Mouse (Mus musculus) limb, embryonic 14.5 days (tissue): ENCODE data around the gene Ly6g6d. TPM values are rescaled to one million over a fixed set of nuclear protein-coding genes. Genes with fewer than 3 reads are reported as not detected.

Source experiments
- ATAC-seq: fragments of 200-750 bp; cut with Nextera tagmentation; 2 replicates; pipeline ENCODE4 v1.8.0; 2017; ENCODE audit warnings: low read depth, moderate number of reproducible peaks, moderate TSS enrichment; ENCODE audit not compliant: low FRiP score
- DNase-seq: peaks from one replicate; pipeline ENCODE4 v3.0.0-alpha.2; 2015; ENCODE audit warnings: low spot score
- H3K27ac ChIP-seq: fragments of 300-500 bp; sonication (generic); replicated peaks from 2 replicates; pipeline ENCODE4 v1.5.1; 2014; ENCODE audit warnings: low read depth, mild to moderate bottlenecking, low read length, moderate library complexity, mixed read lengths
- H3K27me3 ChIP-seq: fragments of 300-500 bp; sonication (generic); 2 replicates; pipeline ENCODE4 v1.6.1; 2014; ENCODE audit warnings: low read length, mixed read lengths; ENCODE audit not compliant: control insufficient read depth, insufficient read depth
- H3K36me3 ChIP-seq: fragments of 300-500 bp; sonication (generic); 2 replicates; pipeline ENCODE4 v1.6.1; 2014; ENCODE audit warnings: mild to moderate bottlenecking, low read length, moderate library complexity, mixed read lengths; ENCODE audit not compliant: control insufficient read depth, insufficient read depth
- H3K4me1 ChIP-seq: fragments of 300-500 bp; sonication (generic); 2 replicates; pipeline ENCODE4 v1.6.1; 2014; ENCODE audit warnings: antibody characterized with exemption, low read length, mixed read lengths; ENCODE audit not compliant: control insufficient read depth, insufficient read depth
- H3K4me2 ChIP-seq: fragments of 300-500 bp; sonication (generic); replicated peaks from 2 replicates; pipeline ENCODE4 v1.6.1; 2014; ENCODE audit warnings: low read depth, mild to moderate bottlenecking, low read length, moderate library complexity; ENCODE audit not compliant: severe bottlenecking
- H3K4me3 ChIP-seq: fragments of 300-500 bp; sonication (generic); replicated peaks from 2 replicates; pipeline ENCODE4 v1.5.1; 2014; ENCODE audit warnings: low read length
- H3K9ac ChIP-seq: fragments of 300-500 bp; sonication (generic); 2 replicates; pipeline ENCODE4 v1.6.1; 2014; ENCODE audit warnings: mild to moderate bottlenecking, low read depth, low read length, moderate library complexity; ENCODE audit not compliant: severe bottlenecking
- H3K9me3 ChIP-seq: fragments of 300-500 bp; sonication (generic); 2 replicates; pipeline ENCODE4 v1.6.1; 2016; ENCODE audit warnings: low read length; ENCODE audit not compliant: control insufficient read depth
- POLR2A ChIP-seq: fragments of 200-500 bp; IDR thresholded peaks from 2 replicates; pipeline ENCODE4 v1.8.0; 2012; ENCODE audit warnings: inconsistent platforms, mild to moderate bottlenecking, moderate library complexity, borderline replicate concordance; ENCODE audit not compliant: insufficient read depth, insufficient read length; ENCODE audit errors: extremely low read depth
- WGBS: fragments of 180-500 bp; shearing (Covaris S2); extraction: QIAGEN DNeasy Blood & Tissue Kit; methylation state at CpG from one replicate; pipeline ENCODE4 v1.1.7; 2014; 5-methylcytosine and 5-hydroxymethylcytosine counted together
- polyA plus RNA-seq, 2 experiments: library from polyadenylated mRNA; depleted of rRNA in 1 of 2; stranded (reverse) in 1 of 2; unstranded in 1 of 2; fragments of >200 nt; fragmentation: Nextera tagmentation in 1 of 2; extraction: Ambion mirVana in 1 of 2; gene quantifications; 2 replicates each; pipeline versions ENCODE4 v1.2.1 to v1.2.3; 2012 to 2014

Ly6g6d gene
- polyA plus RNA-seq, 2 experiments = 2.0 to 2.3 TPM

DNA sequence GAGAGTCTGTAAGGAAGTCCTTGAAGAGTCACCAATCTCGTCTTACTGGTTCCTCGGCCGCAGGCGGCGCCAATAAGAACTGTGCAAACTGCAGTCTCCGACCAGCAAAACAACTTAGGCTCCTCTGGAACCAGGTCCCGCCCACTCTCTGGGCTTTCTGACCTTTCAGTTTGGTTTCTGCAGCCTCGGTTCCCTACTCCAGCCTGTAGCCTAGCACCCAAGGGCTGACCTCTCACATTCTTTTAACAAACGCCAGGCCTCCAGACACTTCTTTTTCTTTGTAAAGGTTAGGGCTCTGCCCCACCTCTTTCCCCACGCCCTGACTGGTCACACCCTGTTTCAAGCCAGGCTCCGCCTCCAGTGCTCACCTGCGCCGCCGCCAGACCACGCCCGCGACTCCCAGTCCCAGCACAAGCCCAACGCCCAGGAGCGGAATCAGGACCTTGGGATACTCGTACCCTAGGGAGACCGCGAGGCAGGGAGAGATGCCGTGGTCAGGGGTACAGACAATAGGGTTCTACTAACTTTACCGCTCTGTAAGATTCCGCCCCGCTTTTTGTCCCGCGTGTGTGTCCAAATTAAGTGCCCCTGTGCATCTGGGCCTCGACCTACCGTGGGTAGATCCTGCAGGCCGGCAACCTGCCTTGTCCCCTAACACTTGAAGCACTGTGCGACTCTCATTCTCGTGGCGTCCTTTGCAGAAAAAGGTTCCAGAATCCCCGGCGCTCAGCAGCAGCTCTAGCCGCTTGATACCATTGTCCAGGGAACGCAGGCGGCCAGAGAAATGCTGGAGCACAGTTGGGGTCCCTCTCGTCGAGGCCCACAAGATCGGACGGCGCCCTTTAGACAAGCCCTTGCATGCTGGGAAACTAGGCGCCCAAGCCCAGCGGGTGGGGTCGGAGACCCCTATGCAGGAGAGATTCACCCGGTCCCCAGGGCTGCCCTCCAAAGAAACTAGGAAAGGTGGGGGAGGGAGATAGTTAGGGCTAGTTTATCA, 12.6 kb downstream of the Ly6g6d start, which contains the start of gene Ly6g6c:
Ly6g6c (plus strand) TSS at position 438 of the 997 bp plus-strand sequence.
- H3K9me3 ChIP-seq = no peaks in the 10 kb centered on the region
- 2% methylated on average over 45 of the region's 48 CpGs for WGBS
- peak within 1 kb of the TSS; percentile 25 for H3K4me3 ChIP-seq
- peaks cover 23% of the 10 kb centered on the region for H3K27me3 ChIP-seq
- DNase-seq (no peak), ATAC-seq (peak; percentile 43; the same call in 1 of the 2 replicates)
- H3K4me1 ChIP-seq = peaks cover 24% of the 10 kb centered on the region
- H3K36me3 ChIP-seq = peaks cover 30% of the 10 kb centered on the region
- TF ChIP-seq POLR2A = no peak
- peak within 1 kb of the TSS; percentile 25 for H3K9ac ChIP-seq
- H3K27ac ChIP-seq = peak within 1 kb of the TSS; percentile 20; the same call in 1 of the 2 replicates
- peak within 1 kb of the TSS; percentile 56 for H3K4me2 ChIP-seq

- peaks cover 32% of the 10 kb centered on the region for H3K36me3 ChIP-seq
- ATAC-seq (no peak), DNase-seq (no peak)
- 0 out of 2 replicates have a peak overlapping the region, but pooled peaks have one; percentile 20 for H3K27ac ChIP-seq
- no peak for TF ChIP-seq POLR2A
- 26% methylated on average over 10 of the region's 10 CpGs for WGBS
- H3K27me3 ChIP-seq = peaks cover 23% of the 10 kb centered on the region
- H3K9me3 ChIP-seq = no peaks in the 10 kb centered on the region
- H3K4me3 ChIP-seq = peak overlapping the region; percentile 25; the same call in 1 of the 2 replicates
- 0 out of 2 replicates have a peak overlapping the region, but pooled peaks have one; percentile 25 for H3K9ac ChIP-seq
- H3K4me1 ChIP-seq = peaks cover 27% of the 10 kb centered on the region
- peak overlapping the region; percentile 56 for H3K4me2 ChIP-seq
Observed at GRCm38 (mm10) chr17:35064378-35064877, 13.4 kb downstream of the Ly6g6d start.

GRCm38 (mm10) chr17:35063466-35063865, 14.4 kb downstream of the Ly6g6d start:
- no peak overlapping the region for H3K4me2 ChIP-seq
- H3K9ac ChIP-seq = no peak overlapping the region
- no peak overlapping the region for H3K4me3 ChIP-seq
- 91% methylated on average over 3 of the region's 3 CpGs for WGBS
- no peak overlapping the region for H3K27ac ChIP-seq
- TF ChIP-seq POLR2A = no peak
- DNase-seq (no peak), ATAC-seq (no peak)
- peaks cover 27% of the 10 kb centered on the region for H3K4me1 ChIP-seq
- H3K27me3 ChIP-seq = peaks cover 23% of the 10 kb centered on the region
- H3K9me3 ChIP-seq = no peaks in the 10 kb centered on the region
- peaks cover 32% of the 10 kb centered on the region for H3K36me3 ChIP-seq

DNA sequence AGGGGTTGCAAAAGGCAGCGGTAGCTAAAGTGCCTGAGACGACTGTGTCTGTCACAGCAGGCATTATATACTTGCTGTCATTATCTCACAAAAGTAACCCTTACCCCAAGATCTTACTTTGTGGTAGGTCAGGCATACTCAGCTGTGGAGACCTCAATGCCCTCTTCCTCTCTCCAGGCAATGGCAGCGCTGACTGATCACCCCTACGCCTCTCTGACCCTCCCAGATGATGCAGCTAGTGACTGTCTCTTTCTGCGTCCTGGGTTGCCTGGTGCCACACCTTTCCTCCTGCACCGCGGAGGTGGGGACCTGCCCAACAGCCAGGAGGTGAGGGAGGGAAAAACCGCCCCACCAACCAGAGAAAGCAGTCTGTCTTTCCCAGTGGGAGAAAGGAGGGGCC, 16.6 kb downstream of the Ly6g6d start:
- Histone ChIP-seq H3K9ac (no peak overlapping the region), H3K9me3 (no peaks in the 10 kb centered on the region), H3K4me2 (no peak overlapping the region), H3K4me1 (peaks cover 27% of the 10 kb centered on the region), H3K27ac (no peak overlapping the region), H3K36me3 (peaks cover 49% of the 10 kb centered on the region), H3K4me3 (no peak overlapping the region), H3K27me3 (peaks cover 14% of the 10 kb centered on the region)
- WGBS = 80% methylated on average over 8 of the region's 8 CpGs
- no peak for DNase-seq
- TF ChIP-seq POLR2A = no peak
- no peak for ATAC-seq

DNA sequence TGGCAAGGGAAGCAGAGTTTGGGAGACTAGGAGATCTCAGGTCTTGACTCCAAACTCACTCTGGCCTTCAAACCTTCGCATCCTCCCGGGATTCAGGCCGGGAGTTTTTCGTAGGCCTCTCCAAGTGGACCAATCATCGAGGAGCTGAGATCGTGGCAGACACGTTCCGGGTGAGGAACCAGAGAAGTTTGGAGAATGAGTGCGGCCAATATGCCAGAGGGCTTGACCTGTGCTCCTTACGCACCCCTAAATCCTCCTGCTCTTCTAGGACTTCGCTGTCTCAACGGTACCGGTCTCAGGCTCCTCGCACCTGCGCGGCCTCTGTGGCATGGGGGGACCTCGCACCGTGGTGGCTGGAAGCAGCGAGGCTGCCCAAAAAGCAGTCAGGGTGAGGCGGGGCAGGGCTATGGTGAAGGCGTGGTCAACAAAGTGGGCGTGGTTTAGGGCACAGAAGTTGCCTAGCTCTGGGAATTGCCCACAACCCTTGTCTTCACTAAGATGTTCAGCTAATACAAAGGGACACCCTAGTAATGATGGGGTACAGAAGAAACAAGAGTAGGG, 17.0 kb downstream of the Ly6g6d start:
- Histone ChIP-seq H3K27ac (no peak overlapping the region), H3K4me1 (peaks cover 27% of the 10 kb centered on the region), H3K36me3 (peaks cover 54% of the 10 kb centered on the region)

More for the DNA sequence above, 17.0 kb downstream of the Ly6g6d start:
- Histone ChIP-seq H3K9ac (no peak overlapping the region; the same call in 1 of the 2 replicates), H3K4me2 (peak overlapping the region; percentile 89), H3K27me3 (peaks cover 9% of the 10 kb centered on the region), H3K4me3 (peak overlapping the region; percentile 61), H3K9me3 (no peaks in the 10 kb centered on the region)
- 55% methylated on average over 22 of the region's 22 CpGs for WGBS
- DNase-seq (no peak), ATAC-seq (no peak)
- no peak for TF ChIP-seq POLR2A
